Mouse (Mus musculus): ENCODE measurements around the gene Slc22a4.

DNA sequence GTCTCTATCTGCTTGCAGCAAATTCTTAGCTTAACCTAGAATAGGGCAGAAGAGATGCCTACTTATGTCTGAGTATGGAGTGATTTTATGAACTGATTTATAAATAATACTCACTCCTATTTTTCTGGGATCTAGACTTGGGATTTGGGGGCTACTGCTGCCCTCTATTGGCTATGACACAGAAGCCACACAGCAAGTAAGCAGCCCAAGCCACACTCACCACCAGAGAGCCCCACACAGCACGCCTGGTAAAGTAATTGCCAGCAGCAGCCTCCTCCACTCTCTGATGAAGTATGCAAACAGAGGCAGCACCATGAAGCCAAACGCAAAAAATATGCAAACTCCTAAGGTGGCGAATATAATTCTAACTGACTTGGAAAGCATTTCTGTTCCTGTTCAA, 68.9 kb downstream of the Slc22a4 start:
- TF ChIP-seq E2F4 (IDR thresholded peaks at IDR 0.05; ENCODE audit: insufficient read depth) (no peak), TCF3 (IDR thresholded peaks at IDR 0.05; ENCODE audit: insufficient read length, low read depth) (no peak), USF1 (IDR thresholded peaks at IDR 0.05; ENCODE audit: low read depth) (no peak), POLR2A (IDR thresholded peaks at IDR 0.05; ENCODE audit: insufficient read length, low read depth) (no peak), TCF12 (IDR thresholded peaks at IDR 0.05; ENCODE audit: insufficient read depth, poor library complexity, severe bottlenecking) (no peak), CEBPB (IDR thresholded peaks at IDR 0.05; ENCODE audit: insufficient read depth, poor library complexity, severe bottlenecking) (no peak), MYOG (IDR thresholded peaks at IDR 0.05; ENCODE audit: control insufficient read depth in 1 of 3, insufficient read depth in 1 of 3, insufficient read length in 2 of 3, low read depth in 2 of 3) (no peak)

All from myocyte (in vitro differentiated cells).